Mouse (Mus musculus): ENCODE measurements around the gene Rcan1. TPM values are rescaled to one million over a fixed set of nuclear protein-coding genes. Genes with fewer than 3 reads are reported as not detected.
"Not testable (repeated sequence)": the region's sequence is repeated elsewhere in the genome, so short reads cannot be mapped to it uniquely, and the experiment has no call there.

The Rcan1 gene
- 45.6 and 48.2 TPM in 2 replicates for polyA plus RNA-seq (2014; fragmentation: Nextera tagmentation; extraction: Ambion mirVana)

DNA sequence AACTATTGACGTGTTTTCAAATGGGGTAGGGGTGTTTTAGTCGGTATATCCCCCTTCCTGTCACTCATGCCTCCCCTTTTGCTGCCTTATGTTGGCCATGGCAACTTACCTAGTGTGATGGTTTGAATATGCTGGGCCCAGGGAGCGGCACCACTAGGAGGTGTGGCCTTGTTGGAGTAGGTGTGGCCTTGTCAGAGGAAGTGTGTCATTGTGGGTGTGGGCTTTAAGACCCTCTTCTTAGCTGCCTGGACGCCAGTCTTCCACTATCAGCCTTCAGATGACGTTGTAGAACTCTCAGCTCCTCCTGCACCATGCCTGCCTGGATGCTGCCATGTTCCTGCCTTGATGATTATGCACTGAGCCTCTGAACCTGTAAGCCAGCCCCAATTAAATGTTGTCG is at the start of gene Rcan1:
Gene Rcan1, minus strand, starts transcription at position 162 of the 400 bp plus-strand sequence.
- Histone ChIP-seq H3K36me3 (ENCODE audit: control insufficient read depth, insufficient read depth, low read length) (no peaks in the 10 kb centered on the region), H3K4me3 (ENCODE audit: low read depth, low read length) (no peak within 1 kb of the TSS), H3K27ac (ENCODE audit: low read depth, low read length) (no peak within 1 kb of the TSS), H3K9me3 (ENCODE audit: control insufficient read depth, low read length) (no peaks in the 10 kb centered on the region), H3K4me2 (ENCODE audit: low read depth) (no peak within 1 kb of the TSS), H3K4me1 (ENCODE audit: control insufficient read depth, insufficient read depth, low read length) (no peaks in the 10 kb centered on the region), H3K9ac (ENCODE audit: low read length) (no peak within 1 kb of the TSS), H3K27me3 (ENCODE audit: control insufficient read depth, insufficient read depth, low read length) (no peaks in the 10 kb centered on the region)
- no peak for DNase-seq (ENCODE audit: low spot score)
- 79% methylated on average over 6 of the region's 6 CpGs for WGBS
- ATAC-seq (ENCODE audit: insufficient read depth, low FRiP score, low TSS enrichment) = no peak

DNA sequence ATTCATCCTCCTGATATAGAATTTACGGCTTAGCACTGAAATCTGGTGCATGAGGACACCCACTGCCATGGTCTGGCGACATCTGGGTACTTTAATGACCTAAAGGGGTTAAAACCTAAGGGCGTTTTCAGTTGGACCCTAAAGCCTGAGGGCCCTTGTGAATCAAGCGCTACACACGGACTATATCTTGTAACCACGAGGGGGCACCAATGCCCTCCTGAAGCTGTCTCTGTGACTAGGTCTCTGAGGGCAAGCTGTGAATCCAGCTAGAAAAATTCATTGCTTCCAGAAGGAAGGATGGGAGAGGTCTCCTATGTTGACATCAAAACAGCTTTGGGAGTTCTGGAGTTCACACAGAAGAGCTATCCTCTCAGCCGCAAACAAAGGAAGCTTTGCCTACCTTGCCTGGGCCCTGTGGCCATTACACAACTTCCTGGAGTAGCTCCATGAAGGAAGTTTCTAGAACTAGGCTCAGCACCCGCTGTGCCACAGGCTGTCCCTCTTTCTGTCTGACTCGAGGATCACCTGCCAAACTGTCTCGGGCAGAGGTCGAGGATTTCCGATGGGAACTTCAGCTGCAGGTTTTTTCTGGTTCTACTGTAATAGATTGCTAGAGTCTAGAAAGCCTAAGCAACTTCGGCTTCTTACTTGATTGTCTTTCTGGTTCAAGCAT is 49.3 kb upstream of the Rcan1 start:
- no peaks in the 10 kb centered on the region for H3K36me3 ChIP-seq (ENCODE audit: control insufficient read depth, insufficient read depth, low read length)
- no peaks in the 10 kb centered on the region for H3K27me3 ChIP-seq (ENCODE audit: control insufficient read depth, insufficient read depth, low read length)
- H3K9me3 ChIP-seq (ENCODE audit: control insufficient read depth, low read length) = no peaks in the 10 kb centered on the region
- no peak overlapping the region for H3K4me2 ChIP-seq (ENCODE audit: low read depth)
- ATAC-seq (ENCODE audit: insufficient read depth, low FRiP score, low TSS enrichment) (no peak), DNase-seq (ENCODE audit: low spot score) (peak; percentile 43)
- H3K9ac ChIP-seq (ENCODE audit: low read length) = no peak overlapping the region
- no peaks in the 10 kb centered on the region for H3K4me1 ChIP-seq (ENCODE audit: control insufficient read depth, insufficient read depth, low read length)
- H3K27ac ChIP-seq (ENCODE audit: low read depth, low read length) = no peak overlapping the region
- no peak overlapping the region for H3K4me3 ChIP-seq (ENCODE audit: low read depth, low read length)
- 52% methylated on average over 13 of the region's 13 CpGs for WGBS

DNA sequence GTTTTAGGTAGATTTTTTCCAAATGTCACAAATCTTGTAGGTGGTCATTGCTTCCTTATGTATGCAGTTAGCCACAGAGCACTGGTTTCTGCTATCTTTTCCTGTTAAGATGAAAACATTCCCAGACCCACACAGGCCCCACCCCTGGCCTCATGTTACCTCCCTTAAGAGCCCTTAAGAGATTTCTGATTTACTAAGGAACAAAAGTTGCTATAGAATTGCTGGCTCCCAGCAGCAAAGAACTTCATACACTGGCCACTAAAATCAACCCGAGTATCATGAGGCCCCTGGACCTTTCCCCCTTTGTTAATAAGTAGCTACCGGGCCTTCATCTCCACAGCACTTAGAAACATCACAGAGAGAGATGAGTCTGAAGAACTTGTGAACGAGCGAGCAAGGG is 48.1 kb upstream of the Rcan1 start:
- no peak overlapping the region for H3K9ac ChIP-seq (ENCODE audit: low read length)
- no peak for DNase-seq (ENCODE audit: low spot score)
- H3K4me2 ChIP-seq (ENCODE audit: low read depth) = no peak overlapping the region
- no peak overlapping the region for H3K27ac ChIP-seq (ENCODE audit: low read depth, low read length)
- H3K36me3 ChIP-seq (ENCODE audit: control insufficient read depth, insufficient read depth, low read length) = no peaks in the 10 kb centered on the region
- H3K27me3 ChIP-seq (ENCODE audit: control insufficient read depth, insufficient read depth, low read length) = no peaks in the 10 kb centered on the region
- no peaks in the 10 kb centered on the region for H3K4me1 ChIP-seq (ENCODE audit: control insufficient read depth, insufficient read depth, low read length)
- no peak overlapping the region for H3K4me3 ChIP-seq (ENCODE audit: low read depth, low read length)
- no peak for ATAC-seq (ENCODE audit: insufficient read depth, low FRiP score, low TSS enrichment)
- no peaks in the 10 kb centered on the region for H3K9me3 ChIP-seq (ENCODE audit: control insufficient read depth, low read length)
- 43% methylated on average over 4 of the region's 4 CpGs for WGBS

DNA sequence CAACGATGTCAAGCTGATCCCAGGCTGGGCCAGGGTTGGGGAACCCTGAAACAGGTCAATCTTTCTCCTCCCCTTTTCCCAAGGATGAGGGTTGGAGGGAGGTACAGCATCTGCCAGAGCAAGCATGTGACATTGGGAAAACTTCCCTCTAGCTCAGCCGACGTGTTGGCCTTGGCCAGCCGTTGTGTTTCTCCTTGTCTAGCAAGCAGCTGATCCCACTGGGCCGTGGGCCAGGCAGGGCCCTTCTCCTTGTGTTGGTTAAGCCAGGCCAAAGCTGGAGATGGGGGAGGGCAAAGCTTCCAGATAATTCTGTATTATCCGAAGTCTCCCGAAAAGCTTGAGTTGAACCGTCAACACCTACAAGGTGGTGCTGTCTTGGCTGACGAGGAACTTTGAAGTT is 45.5 kb upstream of the Rcan1 start:
- no peak overlapping the region for H3K4me3 ChIP-seq (ENCODE audit: low read depth, low read length)
- no peaks in the 10 kb centered on the region for H3K9me3 ChIP-seq (ENCODE audit: control insufficient read depth, low read length)
- no peak overlapping the region for H3K27ac ChIP-seq (ENCODE audit: low read depth, low read length)
- no peak overlapping the region for H3K9ac ChIP-seq (ENCODE audit: low read length)
- DNase-seq (ENCODE audit: low spot score) (no peak), ATAC-seq (ENCODE audit: insufficient read depth, low FRiP score, low TSS enrichment) (no peak)
- no peaks in the 10 kb centered on the region for H3K4me1 ChIP-seq (ENCODE audit: control insufficient read depth, insufficient read depth, low read length)
- H3K36me3 ChIP-seq (ENCODE audit: control insufficient read depth, insufficient read depth, low read length) = no peaks in the 10 kb centered on the region
- WGBS = 90% methylated on average over 9 of the region's 9 CpGs
- no peak overlapping the region for H3K4me2 ChIP-seq (ENCODE audit: low read depth)
- no peaks in the 10 kb centered on the region for H3K27me3 ChIP-seq (ENCODE audit: control insufficient read depth, insufficient read depth, low read length)

DNA sequence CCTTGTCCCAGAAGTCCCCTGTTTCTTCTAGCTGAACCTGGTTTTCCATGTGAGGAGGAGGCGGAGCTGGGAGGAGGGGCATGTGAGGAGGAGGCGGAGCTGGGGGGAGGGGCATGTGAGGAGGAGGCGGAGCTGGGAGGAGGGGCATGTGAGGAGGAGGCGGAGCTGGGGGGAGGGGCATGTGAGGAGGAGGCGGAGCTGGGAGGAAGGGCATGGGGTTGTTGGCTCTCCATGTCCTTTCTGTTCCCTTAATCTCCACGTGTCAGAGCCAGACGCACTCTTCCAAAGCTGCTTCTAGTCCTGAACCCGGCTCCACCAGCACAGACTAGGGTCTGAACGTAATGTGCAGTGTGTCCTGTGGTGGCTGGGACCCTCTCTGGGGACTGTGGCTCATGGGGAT is 44.2 kb upstream of the Rcan1 start:
- H3K36me3 ChIP-seq (ENCODE audit: control insufficient read depth, insufficient read depth, low read length); H3K4me2 ChIP-seq (ENCODE audit: low read depth); H3K4me3 ChIP-seq (ENCODE audit: low read depth, low read length); DNase-seq (ENCODE audit: low spot score); H3K27ac ChIP-seq (ENCODE audit: low read depth, low read length); H3K4me1 ChIP-seq (ENCODE audit: control insufficient read depth, insufficient read depth, low read length); H3K9ac ChIP-seq (ENCODE audit: low read length); ATAC-seq (ENCODE audit: insufficient read depth, low FRiP score, low TSS enrichment); H3K27me3 ChIP-seq (ENCODE audit: control insufficient read depth, insufficient read depth, low read length); H3K9me3 ChIP-seq (ENCODE audit: control insufficient read depth, low read length): not testable (repeated sequence)
- WGBS = 84% methylated on average over 8 of the region's 9 CpGs

DNA sequence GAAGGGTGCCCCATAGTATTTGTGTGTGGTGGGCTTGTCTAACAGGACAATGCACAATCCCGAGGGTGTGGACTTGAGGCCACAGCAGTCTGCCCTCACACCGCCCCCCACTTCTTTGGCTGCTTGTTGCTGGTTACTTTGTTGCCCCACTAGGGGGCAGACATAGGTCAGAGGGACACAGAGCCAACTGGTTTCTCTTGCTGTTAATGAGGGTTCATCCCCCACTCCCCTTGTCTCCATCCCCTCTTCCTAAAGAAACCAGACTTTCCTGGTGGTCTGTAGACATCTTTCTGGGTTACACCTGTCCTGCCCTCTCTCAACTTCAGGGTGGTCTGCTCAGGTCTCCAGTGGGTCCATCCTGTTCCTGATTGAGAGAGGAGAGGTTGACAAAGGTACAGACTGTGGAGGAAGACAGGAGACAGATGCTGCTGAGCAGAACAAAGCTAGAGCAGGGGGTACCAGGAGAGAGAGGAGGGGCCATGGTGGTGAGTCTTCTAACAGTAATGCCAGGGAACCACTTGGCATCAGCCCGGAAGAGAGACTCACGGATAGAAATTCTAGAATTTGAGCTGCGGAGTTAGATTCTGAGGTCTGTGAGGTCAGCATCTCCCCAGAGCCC is 41.2 kb upstream of the Rcan1 start:
- ATAC-seq (ENCODE audit: insufficient read depth, low FRiP score, low TSS enrichment) = no peak
- DNase-seq (ENCODE audit: low spot score) = no peak
- H3K4me3 ChIP-seq (ENCODE audit: low read depth, low read length) = no peak overlapping the region
- H3K4me2 ChIP-seq (ENCODE audit: low read depth) = no peak overlapping the region
- H3K4me1 ChIP-seq (ENCODE audit: control insufficient read depth, insufficient read depth, low read length) = no peaks in the 10 kb centered on the region
- no peak overlapping the region for H3K27ac ChIP-seq (ENCODE audit: low read depth, low read length)
- no peaks in the 10 kb centered on the region for H3K27me3 ChIP-seq (ENCODE audit: control insufficient read depth, insufficient read depth, low read length)
- H3K36me3 ChIP-seq (ENCODE audit: control insufficient read depth, insufficient read depth, low read length) = no peaks in the 10 kb centered on the region
- no peaks in the 10 kb centered on the region for H3K9me3 ChIP-seq (ENCODE audit: control insufficient read depth, low read length)
- no peak overlapping the region for H3K9ac ChIP-seq (ENCODE audit: low read length)
- WGBS = 57% methylated on average over 5 of the region's 5 CpGs

DNA sequence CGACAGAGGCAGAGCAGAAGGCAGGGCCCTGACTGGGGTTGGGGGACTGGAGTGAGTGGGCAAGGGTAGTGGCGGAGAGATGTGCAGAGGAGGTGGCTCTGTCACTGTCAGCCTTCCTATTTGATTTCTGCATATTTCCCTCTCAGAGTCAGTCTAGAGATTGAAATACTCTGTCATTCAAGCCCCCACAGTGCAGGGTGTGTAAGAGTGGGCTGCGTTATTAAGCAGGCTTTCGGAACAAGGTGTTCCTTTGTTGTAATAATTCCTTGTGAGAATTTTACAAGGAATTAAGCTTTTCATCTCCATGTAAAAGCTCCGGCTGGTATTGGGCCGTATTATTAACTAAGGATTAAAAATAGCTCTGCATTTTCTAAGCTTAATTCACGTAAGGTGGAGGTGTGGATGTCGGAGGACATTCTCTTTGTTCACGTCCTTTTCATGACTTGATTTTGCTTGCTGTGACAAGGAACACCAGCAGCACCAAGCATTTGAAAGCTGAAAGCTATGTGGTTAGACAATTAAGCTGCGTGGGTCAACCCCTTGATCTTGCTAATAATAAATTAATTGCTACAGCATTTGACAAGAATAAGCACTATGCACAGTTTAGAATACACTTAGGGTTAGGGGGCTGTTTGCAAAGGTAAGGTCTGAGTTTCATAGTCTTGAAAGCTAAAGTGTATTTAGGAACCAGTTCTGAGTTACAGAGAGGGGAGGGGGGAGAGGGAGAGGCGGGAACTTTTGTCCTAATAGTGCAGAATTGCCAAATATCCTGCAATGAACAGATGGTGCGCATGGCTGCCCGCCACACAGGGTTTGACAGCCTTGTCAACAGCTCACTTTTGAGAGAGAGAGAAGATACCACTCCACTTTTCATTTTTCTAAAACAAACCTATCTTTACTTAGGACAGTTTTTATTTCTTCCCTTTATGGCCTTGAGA is 40.4 kb upstream of the Rcan1 start:
- H3K4me2 ChIP-seq (ENCODE audit: low read depth) = no peak overlapping the region
- no peaks in the 10 kb centered on the region for H3K4me1 ChIP-seq (ENCODE audit: control insufficient read depth, insufficient read depth, low read length)
- H3K27ac ChIP-seq (ENCODE audit: low read depth, low read length) = no peak overlapping the region
- H3K9ac ChIP-seq (ENCODE audit: low read length) = no peak overlapping the region
- DNase-seq (ENCODE audit: low spot score) (no peak), ATAC-seq (ENCODE audit: insufficient read depth, low FRiP score, low TSS enrichment) (no peak)
- no peaks in the 10 kb centered on the region for H3K9me3 ChIP-seq (ENCODE audit: control insufficient read depth, low read length)
- H3K27me3 ChIP-seq (ENCODE audit: control insufficient read depth, insufficient read depth, low read length) = no peaks in the 10 kb centered on the region
- H3K4me3 ChIP-seq (ENCODE audit: low read depth, low read length) = no peak overlapping the region
- 82% methylated on average over 13 of the region's 13 CpGs for WGBS
- no peaks in the 10 kb centered on the region for H3K36me3 ChIP-seq (ENCODE audit: control insufficient read depth, insufficient read depth, low read length)

DNA sequence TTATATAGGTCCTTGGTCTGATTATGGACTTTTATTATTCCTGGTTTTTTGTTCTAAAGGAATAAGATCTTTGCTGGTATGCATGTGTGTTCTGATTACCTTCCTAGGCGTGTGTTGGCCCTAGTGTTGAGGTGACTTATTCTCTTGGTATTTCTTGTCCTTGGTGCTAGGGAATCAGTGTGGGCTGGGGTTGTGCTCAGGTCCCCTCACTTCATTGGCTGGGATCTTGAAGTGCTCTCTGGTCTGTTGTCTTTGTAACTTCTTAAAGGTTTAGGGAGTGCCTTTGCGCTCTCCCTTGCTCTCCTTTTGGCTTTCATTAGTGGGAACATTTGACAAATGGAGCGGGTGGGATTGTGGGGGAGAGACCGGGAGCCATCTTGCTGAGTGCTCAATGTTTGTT is 36.9 kb upstream of the Rcan1 start:
- DNase-seq (ENCODE audit: low spot score) (no peak), ATAC-seq (ENCODE audit: insufficient read depth, low FRiP score, low TSS enrichment) (no peak)
- Histone ChIP-seq H3K9me3 (ENCODE audit: control insufficient read depth, low read length) (no peaks in the 10 kb centered on the region), H3K4me1 (ENCODE audit: control insufficient read depth, insufficient read depth, low read length) (no peaks in the 10 kb centered on the region), H3K9ac (ENCODE audit: low read length) (no peak overlapping the region), H3K4me3 (ENCODE audit: low read depth, low read length) (no peak overlapping the region), H3K27ac (ENCODE audit: low read depth, low read length) (no peak overlapping the region), H3K4me2 (ENCODE audit: low read depth) (no peak overlapping the region), H3K27me3 (ENCODE audit: control insufficient read depth, insufficient read depth, low read length) (no peaks in the 10 kb centered on the region), H3K36me3 (ENCODE audit: control insufficient read depth, insufficient read depth, low read length) (no peaks in the 10 kb centered on the region)
- WGBS = 82% methylated on average over 4 of the region's 4 CpGs
